Mouse (Mus musculus) neural tube, embryonic 14.5 days (tissue): ENCODE results near the gene Mmd2. TPM values are rescaled to one million over a fixed set of nuclear protein-coding genes. Genes with fewer than 3 reads are reported as not detected.
A peak's percentile ranks its signal among the peaks of the same experiment; 100 is the strongest.

Experiments
- ATAC-seq: fragments of 200-750 bp; cut with Nextera tagmentation; 2 replicates; pipeline ENCODE4 v1.8.0; 2017; ENCODE audit warnings: low read depth, mild to moderate bottlenecking, moderate TSS enrichment, moderate library complexity
- H3K27ac ChIP-seq: fragments of 300-500 bp; sonication (generic); 2 replicates; pipeline ENCODE4 v1.5.1; 2014; ENCODE audit warnings: low read depth, mild to moderate bottlenecking, control low read depth, low read length, moderate library complexity, mixed read lengths
- H3K27me3 ChIP-seq: fragments of 300-500 bp; sonication (generic); 2 replicates; pipeline ENCODE4 v1.6.1; 2014; ENCODE audit warnings: low read length; ENCODE audit not compliant: control insufficient read depth, insufficient read depth
- H3K36me3 ChIP-seq: fragments of 300-500 bp; sonication (generic); 2 replicates; pipeline ENCODE4 v1.6.1; 2014; ENCODE audit warnings: low read length, mixed read lengths; ENCODE audit not compliant: control insufficient read depth, insufficient read depth
- H3K4me1 ChIP-seq: fragments of 300-500 bp; sonication (generic); 2 replicates; pipeline ENCODE4 v1.6.1; 2014; ENCODE audit warnings: low read length; ENCODE audit not compliant: control insufficient read depth, insufficient read depth
- H3K4me2 ChIP-seq: fragments of 300-500 bp; sonication (generic); 2 replicates; pipeline ENCODE4 v1.6.1; 2014; ENCODE audit warnings: mild to moderate bottlenecking, low read depth, low read length, control low read depth
- H3K4me3 ChIP-seq: fragments of 300-500 bp; sonication (generic); 2 replicates; pipeline ENCODE4 v1.5.1; 2014; ENCODE audit warnings: low read depth, low read length, control low read depth, mixed read lengths
- H3K9ac ChIP-seq: fragments of 300-500 bp; sonication (generic); replicated peaks from 2 replicates; pipeline ENCODE4 v1.6.1; 2014; ENCODE audit warnings: low read depth, mild to moderate bottlenecking, control low read depth, low read length, mixed read lengths
- H3K9me3 ChIP-seq: fragments of 300-500 bp; sonication (generic); 2 replicates; pipeline ENCODE4 v1.6.1; 2016; ENCODE audit warnings: low read length; ENCODE audit not compliant: control insufficient read depth
- WGBS: fragments of 180-500 bp; shearing (Covaris S2); extraction: QIAGEN DNeasy Blood & Tissue Kit; methylation state at CpG from one replicate; pipeline ENCODE4 v1.1.7; 2014; 5-methylcytosine and 5-hydroxymethylcytosine counted together
- polyA plus RNA-seq: library from polyadenylated mRNA; unstranded; fragments of >200 nt; fragmentation: Nextera tagmentation; extraction: Ambion mirVana; gene quantifications from 2 replicates; pipeline ENCODE4 v1.2.1, GENCODE M21; 2014

Mmd2 gene
- polyA plus RNA-seq, 1 experiment from 2014 or later: 59.7 TPM

DNA sequence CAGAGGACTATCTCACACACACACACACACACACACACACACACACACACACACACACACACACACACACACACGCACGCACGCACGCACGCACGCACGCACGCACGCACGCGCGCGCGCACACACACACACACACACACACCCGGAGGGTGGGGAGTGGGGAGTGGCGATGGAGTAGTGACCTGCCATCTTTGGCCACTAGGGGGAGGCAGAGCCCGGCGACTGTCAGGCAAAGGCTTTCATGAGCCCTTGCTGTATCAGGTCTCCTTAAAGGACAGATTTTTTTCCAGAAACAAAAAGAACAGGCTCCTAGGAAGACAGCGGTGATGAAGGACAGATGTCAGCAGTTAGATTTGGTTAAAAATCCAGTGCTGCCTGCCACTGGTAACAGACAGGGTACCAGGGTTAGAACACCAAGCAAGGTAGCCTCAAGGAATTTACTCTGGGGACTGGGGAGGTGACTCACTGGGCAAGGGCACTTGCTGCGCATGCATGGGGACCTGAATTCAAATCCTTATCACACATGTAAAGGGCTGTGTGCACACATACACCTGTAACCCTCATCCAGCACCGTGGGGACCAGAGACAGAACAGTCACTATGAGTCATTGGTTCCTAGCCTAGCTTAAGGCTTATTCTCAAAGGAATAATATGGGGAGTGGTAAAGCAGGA, 51.1 kb downstream of the Mmd2 start:
- no peak overlapping the region for H3K9ac ChIP-seq
- H3K9me3 ChIP-seq: no peaks in the 10 kb centered on the region
- no peaks in the 10 kb centered on the region for H3K36me3 ChIP-seq
- 28% methylated on average over 21 of the region's 21 CpGs for WGBS
- no peaks in the 10 kb centered on the region for H3K4me1 ChIP-seq
- no peak overlapping the region for H3K4me2 ChIP-seq
- H3K4me3 ChIP-seq: no peak overlapping the region
- no peak overlapping the region for H3K27ac ChIP-seq
- ATAC-seq: peak; percentile 81; the same call in 1 of the 2 replicates
- no peaks in the 10 kb centered on the region for H3K27me3 ChIP-seq

DNA sequence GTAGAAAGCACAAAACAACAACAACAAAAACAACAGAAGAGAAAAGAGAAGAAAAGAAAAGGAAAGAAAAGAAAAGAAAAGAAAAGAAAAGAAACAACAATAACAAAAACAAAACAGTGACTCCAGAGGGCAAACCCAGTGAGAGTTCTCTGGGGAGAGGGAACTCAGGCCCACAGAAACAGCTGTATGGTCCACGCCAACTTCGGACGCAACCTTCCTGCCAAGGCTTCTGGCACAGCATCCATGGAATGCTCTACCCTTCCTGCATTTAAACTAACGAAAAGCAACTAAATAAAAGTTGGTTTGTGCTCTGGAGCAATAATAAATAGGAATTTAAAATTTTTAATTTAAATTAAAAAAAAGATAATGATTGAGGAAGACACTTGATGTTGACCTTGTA, 51.9 kb downstream of the Mmd2 start:
- ATAC-seq: no peak
- H3K4me2 ChIP-seq: no peak overlapping the region
- H3K4me3 ChIP-seq: no peak overlapping the region
- no peak overlapping the region for H3K9ac ChIP-seq
- H3K27me3 ChIP-seq: no peaks in the 10 kb centered on the region
- no peaks in the 10 kb centered on the region for H3K9me3 ChIP-seq
- no peaks in the 10 kb centered on the region for H3K36me3 ChIP-seq
- H3K4me1 ChIP-seq: no peaks in the 10 kb centered on the region
- H3K27ac ChIP-seq: no peak overlapping the region
- 91% methylated on average over 4 of the region's 4 CpGs for WGBS

DNA sequence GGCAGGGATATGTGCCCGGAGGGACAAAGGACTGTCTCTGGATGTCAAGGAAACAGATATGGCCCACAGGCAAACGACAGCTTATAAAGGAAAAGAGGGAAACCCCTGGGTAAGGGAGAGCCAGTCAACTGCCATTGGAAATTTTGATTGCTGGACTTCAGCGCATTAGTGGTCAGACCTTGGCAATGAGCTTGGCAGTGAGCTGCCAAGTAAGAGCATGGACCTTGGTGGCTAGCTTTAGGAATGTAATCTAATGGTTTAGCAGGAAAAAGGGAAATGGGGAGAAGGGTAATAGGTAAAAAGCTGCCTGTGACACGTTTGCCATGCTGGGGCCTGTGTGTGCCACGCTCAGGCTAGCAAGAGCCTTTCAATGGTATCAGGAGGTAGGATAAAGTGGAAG, 52.7 kb downstream of the Mmd2 start:
- ATAC-seq: no peak
- no peak overlapping the region for H3K27ac ChIP-seq
- H3K27me3 ChIP-seq: no peaks in the 10 kb centered on the region
- H3K9ac ChIP-seq: no peak overlapping the region
- H3K4me2 ChIP-seq: no peak overlapping the region
- H3K9me3 ChIP-seq: no peaks in the 10 kb centered on the region
- no peak overlapping the region for H3K4me3 ChIP-seq
- WGBS: 80% methylated on average over 5 of the region's 5 CpGs
- no peaks in the 10 kb centered on the region for H3K4me1 ChIP-seq
- H3K36me3 ChIP-seq: no peaks in the 10 kb centered on the region

- no peaks in the 10 kb centered on the region for H3K9me3 ChIP-seq
- peak within 1 kb of the TSS; percentile 72 for H3K9ac ChIP-seq
- peak within 1 kb of the TSS; percentile 46; the same call in 1 of the 2 replicates for H3K27ac ChIP-seq
- 2% methylated on average over 80 of the region's 80 CpGs for WGBS
- H3K4me3 ChIP-seq: peak within 1 kb of the TSS; percentile 69
- H3K4me2 ChIP-seq: peak within 1 kb of the TSS; percentile 92
- no peaks in the 10 kb centered on the region for H3K36me3 ChIP-seq
- ATAC-seq: peak; percentile 92
- H3K27me3 ChIP-seq: no peaks in the 10 kb centered on the region
- peaks cover 15% of the 10 kb centered on the region for H3K4me1 ChIP-seq
Measured at GRCm38 (mm10) chr5:142550706-142551652, 57.6 kb downstream of the Mmd2 start, which contains the start of gene Radil. Gene Radil (minus strand): TSS chr5:142551098.

GRCm38 (mm10) chr5:142549961-142550705, 58.5 kb downstream of the Mmd2 start:
- WGBS: under 1% methylated on average over 30 of the region's 31 CpGs
- peak overlapping the region; percentile 69 for H3K4me3 ChIP-seq
- peak overlapping the region; percentile 72 for H3K9ac ChIP-seq
- peak overlapping the region; percentile 46; the same call in 1 of the 2 replicates for H3K27ac ChIP-seq
- no peaks in the 10 kb centered on the region for H3K9me3 ChIP-seq
- peaks cover 15% of the 10 kb centered on the region for H3K4me1 ChIP-seq
- H3K36me3 ChIP-seq: no peaks in the 10 kb centered on the region
- ATAC-seq: peak; percentile 36
- peak overlapping the region; percentile 92 for H3K4me2 ChIP-seq
- no peaks in the 10 kb centered on the region for H3K27me3 ChIP-seq

DNA sequence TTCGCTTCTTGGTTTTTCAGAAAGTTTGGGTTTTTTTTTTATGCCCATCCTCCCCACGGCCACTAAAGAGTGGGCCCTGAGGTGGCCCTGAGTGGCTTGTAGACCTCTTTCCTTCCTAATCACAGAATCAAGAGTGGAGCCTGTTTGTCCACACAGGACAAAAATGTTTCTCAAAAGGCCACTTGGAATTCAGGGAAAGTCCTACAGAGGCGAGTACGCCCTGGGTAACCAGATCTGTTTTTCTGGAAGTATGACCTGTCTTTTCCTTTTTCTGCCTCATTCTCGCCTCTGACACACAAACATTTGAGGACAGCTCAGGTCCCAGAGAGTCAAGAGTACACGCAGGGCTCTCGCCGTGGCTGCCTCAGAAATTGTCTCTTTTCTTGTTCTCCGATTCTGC, 59.2 kb downstream of the Mmd2 start:
- H3K27ac ChIP-seq: no peak overlapping the region

DNA sequence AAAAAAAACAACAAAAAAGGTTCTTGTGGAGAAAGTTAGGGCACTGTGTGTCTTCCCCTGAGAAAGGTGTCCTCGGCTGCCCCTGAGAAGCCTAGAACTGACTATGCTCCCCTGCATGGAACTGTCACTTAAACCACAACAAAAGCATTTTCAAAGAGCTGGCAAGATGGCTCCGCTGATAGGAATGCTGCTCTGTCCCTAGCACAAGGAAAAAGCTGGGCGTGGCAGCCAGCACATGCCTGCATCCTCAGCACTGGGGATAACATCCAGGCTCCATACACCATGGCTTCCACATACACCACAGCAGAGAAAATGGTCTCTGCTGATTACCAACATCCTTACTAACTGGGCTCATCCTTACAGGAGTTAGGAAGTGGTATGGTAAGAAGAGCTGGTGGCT, 61.5 kb downstream of the Mmd2 start:
- no peak overlapping the region for H3K4me2 ChIP-seq
- no peaks in the 10 kb centered on the region for H3K9me3 ChIP-seq
- H3K4me1 ChIP-seq: peaks cover 15% of the 10 kb centered on the region
- no peaks in the 10 kb centered on the region for H3K27me3 ChIP-seq
- no peak overlapping the region for H3K9ac ChIP-seq
- no peak for ATAC-seq
- no peak overlapping the region for H3K4me3 ChIP-seq
- WGBS: 81% methylated on average over 3 of the region's 3 CpGs
- H3K27ac ChIP-seq: no peak overlapping the region
- no peaks in the 10 kb centered on the region for H3K36me3 ChIP-seq

More for the DNA sequence above, 59.2 kb downstream of the Mmd2 start:
- H3K9me3 ChIP-seq: no peaks in the 10 kb centered on the region
- H3K36me3 ChIP-seq: no peaks in the 10 kb centered on the region
- 34% methylated on average over 9 of the region's 9 CpGs for WGBS
- no peak overlapping the region for H3K4me3 ChIP-seq
- H3K4me2 ChIP-seq: peak overlapping the region; percentile 92
- ATAC-seq: no peak
- H3K4me1 ChIP-seq: peaks cover 15% of the 10 kb centered on the region
- H3K9ac ChIP-seq: no peak overlapping the region; the same call in 1 of the 2 replicates
- no peaks in the 10 kb centered on the region for H3K27me3 ChIP-seq

DNA sequence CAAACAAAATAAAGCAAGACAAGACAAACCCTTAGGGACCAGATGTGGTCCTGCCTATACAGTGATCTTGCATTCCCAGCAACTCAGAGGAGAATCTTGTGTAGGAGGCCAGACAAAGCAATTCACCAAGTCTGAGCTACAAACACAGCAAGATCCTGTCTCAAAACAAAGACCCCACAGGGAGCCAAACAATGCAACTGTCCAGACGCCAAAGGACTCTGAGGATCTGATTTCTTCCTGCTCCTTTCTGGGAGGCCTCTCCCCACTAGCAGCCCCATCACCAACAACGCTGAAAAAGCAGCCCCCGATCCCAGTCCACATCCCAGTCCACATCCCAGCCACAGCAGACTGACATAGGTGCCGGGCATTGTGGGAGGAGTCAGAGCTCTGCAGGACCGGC, 62.3 kb downstream of the Mmd2 start:
- H3K4me1 ChIP-seq: peaks cover 15% of the 10 kb centered on the region
- H3K9ac ChIP-seq: no peak overlapping the region
- H3K27ac ChIP-seq: no peak overlapping the region
- 4% methylated on average over 5 of the region's 5 CpGs for WGBS
- ATAC-seq: no peak
- H3K27me3 ChIP-seq: no peaks in the 10 kb centered on the region
- no peaks in the 10 kb centered on the region for H3K36me3 ChIP-seq
- H3K4me2 ChIP-seq: no peak overlapping the region
- H3K9me3 ChIP-seq: no peaks in the 10 kb centered on the region
- H3K4me3 ChIP-seq: no peak overlapping the region
